Mouse (Mus musculus): ENCODE measurements around the gene Rps19. TPM values are rescaled to one million over a fixed set of nuclear protein-coding genes. Genes with fewer than 3 reads are reported as not detected.

Gene Rps19
- polyA plus RNA-seq, 1 experiment from 2014 or later = 2,332 TPM

DNA sequence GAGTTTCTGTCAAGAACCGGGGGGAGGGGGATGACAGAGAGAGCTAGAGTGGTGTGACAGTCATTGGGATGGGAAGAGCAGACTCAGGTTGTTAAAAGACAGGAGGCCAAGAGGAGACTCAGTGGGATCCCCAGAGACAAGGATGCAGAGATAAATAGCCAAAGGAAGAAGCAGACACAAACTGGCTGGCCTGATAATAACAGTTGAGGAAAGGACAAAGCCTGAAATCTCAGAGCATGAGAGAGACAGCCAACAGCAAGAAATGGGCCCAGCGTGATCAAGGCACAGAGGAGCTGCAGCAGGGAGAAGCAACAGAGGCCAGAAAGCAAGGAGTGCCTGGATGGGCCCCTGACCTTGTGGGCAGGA is 18.1 kb downstream of the Rps19 start:
- Histone ChIP-seq H3K9ac (ENCODE audit: low read length) (peak overlapping the region; percentile 74), H3K27ac (replicated peaks; ENCODE audit: low read depth, low read length) (peak overlapping the region; percentile 70), H3K4me3 (ENCODE audit: low read depth, low read length) (peak overlapping the region; percentile 64), H3K36me3 (ENCODE audit: control insufficient read depth, insufficient read depth, low read length) (no peaks in the 10 kb centered on the region), H3K27me3 (ENCODE audit: control insufficient read depth, insufficient read depth, low read length) (no peaks in the 10 kb centered on the region), H3K4me2 (ENCODE audit: low read depth, severe bottlenecking) (peak overlapping the region; percentile 66), H3K9me3 (ENCODE audit: control insufficient read depth, low read length) (no peaks in the 10 kb centered on the region), H3K4me1 (ENCODE audit: control insufficient read depth, insufficient read depth, low read length) (peaks cover 19% of the 10 kb centered on the region)
- 46% methylated on average over 2 of the region's 2 CpGs for WGBS
- no peak for DNase-seq (ENCODE audit: low spot score)
- no peak for ATAC-seq (ENCODE audit: insufficient number of reproducible peaks, low FRiP score, low TSS enrichment, low read depth)

DNA sequence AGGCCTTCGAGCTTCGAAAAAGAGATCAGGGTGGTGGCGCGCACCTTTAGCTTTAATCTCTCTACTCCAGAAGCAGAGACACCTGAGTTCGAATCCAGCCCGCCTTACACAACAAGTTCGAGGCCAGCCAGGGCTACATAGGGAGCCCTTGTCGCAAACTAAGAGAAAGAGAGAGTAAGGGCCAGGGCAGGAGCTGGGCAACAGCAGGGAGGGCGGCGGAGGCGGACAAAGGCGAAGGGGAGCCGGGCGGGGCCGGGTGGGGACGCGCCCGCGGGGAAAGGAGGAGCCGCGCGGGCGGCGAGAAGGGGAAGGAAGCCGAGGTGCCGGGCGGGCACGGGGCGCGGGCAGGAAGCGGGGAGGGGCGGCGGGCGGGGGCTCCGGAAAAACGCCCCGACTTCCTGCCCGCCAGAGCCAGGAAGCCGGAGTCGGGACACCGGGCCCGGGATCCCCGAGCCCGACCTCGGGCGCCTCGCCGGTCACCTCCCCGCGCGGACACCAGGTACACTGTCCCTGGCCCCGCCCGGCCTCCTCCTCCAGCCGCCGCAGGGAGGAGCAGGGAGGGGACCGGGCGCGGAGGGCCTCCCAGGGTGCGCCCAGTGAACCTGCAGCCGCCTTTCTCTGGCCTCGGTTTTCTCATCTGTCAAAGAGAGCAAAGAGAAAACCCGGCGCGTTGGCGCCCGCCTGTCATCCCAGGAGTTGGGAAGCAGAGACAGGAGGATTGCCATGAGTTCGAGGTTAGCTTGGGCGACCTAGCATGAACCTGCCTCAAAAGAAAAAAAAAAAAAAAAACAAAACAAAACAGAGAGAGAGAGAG is 18.7 kb downstream of the Rps19 start, which contains the start of gene Arhgef1:
Gene Arhgef1 (plus strand): TSS at position 283 of the 814 bp plus-strand sequence.
- Histone ChIP-seq H3K4me3 (ENCODE audit: low read depth, low read length) (peak within 1 kb of the TSS; percentile 64), H3K9ac (ENCODE audit: low read length) (peak within 1 kb of the TSS; percentile 74), H3K9me3 (ENCODE audit: control insufficient read depth, low read length) (no peaks in the 10 kb centered on the region), H3K27ac (replicated peaks; ENCODE audit: low read depth, low read length) (peak within 1 kb of the TSS; percentile 70), H3K36me3 (ENCODE audit: control insufficient read depth, insufficient read depth, low read length) (no peaks in the 10 kb centered on the region), H3K27me3 (ENCODE audit: control insufficient read depth, insufficient read depth, low read length) (no peaks in the 10 kb centered on the region), H3K4me2 (ENCODE audit: low read depth, severe bottlenecking) (peak within 1 kb of the TSS; percentile 66), H3K4me1 (ENCODE audit: control insufficient read depth, insufficient read depth, low read length) (peaks cover 22% of the 10 kb centered on the region)
- DNase-seq (ENCODE audit: low spot score) (peak; percentile 63), ATAC-seq (ENCODE audit: insufficient number of reproducible peaks, low FRiP score, low TSS enrichment, low read depth) (no peak)
- 6% methylated on average over 48 of the region's 68 CpGs for WGBS

DNA sequence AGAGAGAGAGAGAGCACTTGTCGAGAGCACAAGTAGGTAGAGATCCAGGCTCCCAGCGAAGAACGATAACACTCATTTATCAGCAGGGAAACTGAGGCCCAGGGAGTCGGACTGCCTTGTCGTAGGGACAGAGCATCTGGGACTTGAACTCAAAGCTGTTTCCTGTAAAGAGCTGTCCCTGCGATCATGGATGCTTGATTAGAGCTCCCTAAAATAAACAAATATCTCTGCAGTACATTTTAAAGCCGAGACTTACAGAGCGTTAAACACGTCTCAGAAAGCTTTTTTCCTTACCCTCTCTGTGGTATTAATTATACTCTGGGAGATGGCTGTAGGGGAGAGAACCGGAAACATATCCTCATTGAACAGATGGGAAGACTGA is 19.3 kb downstream of the Rps19 start:
- H3K4me1 ChIP-seq (ENCODE audit: control insufficient read depth, insufficient read depth, low read length) = peaks cover 25% of the 10 kb centered on the region
- peak overlapping the region; percentile 74 for H3K9ac ChIP-seq (ENCODE audit: low read length)
- ATAC-seq (ENCODE audit: insufficient number of reproducible peaks, low FRiP score, low TSS enrichment, low read depth) (no peak), DNase-seq (ENCODE audit: low spot score) (no peak)
- WGBS = 42% methylated on average over 10 of the region's 10 CpGs
- H3K27me3 ChIP-seq (ENCODE audit: control insufficient read depth, insufficient read depth, low read length) = no peaks in the 10 kb centered on the region
- H3K9me3 ChIP-seq (ENCODE audit: control insufficient read depth, low read length) = no peaks in the 10 kb centered on the region
- H3K4me2 ChIP-seq (ENCODE audit: low read depth, severe bottlenecking) = peak overlapping the region; percentile 66
- H3K36me3 ChIP-seq (ENCODE audit: control insufficient read depth, insufficient read depth, low read length) = no peaks in the 10 kb centered on the region
- no peak overlapping the region for H3K27ac ChIP-seq (replicated peaks; ENCODE audit: low read depth, low read length)
- H3K4me3 ChIP-seq (ENCODE audit: low read depth, low read length) = peak overlapping the region; percentile 64

DNA sequence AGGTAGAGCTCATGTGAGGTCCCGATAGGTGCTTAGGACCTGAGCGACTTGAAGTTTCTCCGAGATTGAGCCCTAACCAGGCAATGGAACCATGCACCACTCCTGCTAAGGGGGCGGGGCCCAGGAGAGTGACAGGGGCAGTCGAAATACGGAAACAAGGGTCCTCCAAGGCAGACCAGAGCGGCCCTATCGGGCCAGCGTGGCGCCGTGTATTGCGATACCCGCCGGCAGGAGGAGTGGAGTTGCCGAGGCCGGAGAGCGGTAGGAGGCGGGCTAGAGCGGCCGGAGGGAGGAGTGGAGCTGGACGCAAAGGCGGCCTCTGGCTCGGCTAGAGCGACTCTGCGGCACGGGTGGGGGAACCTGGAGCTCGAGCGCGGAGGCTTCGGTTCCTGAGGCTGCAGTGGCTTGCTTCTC is 19.9 kb downstream of the Rps19 start:
- peak overlapping the region; percentile 64 for H3K4me3 ChIP-seq (ENCODE audit: low read depth, low read length)
- DNase-seq (ENCODE audit: low spot score) = peak; percentile 97
- H3K27me3 ChIP-seq (ENCODE audit: control insufficient read depth, insufficient read depth, low read length) = no peaks in the 10 kb centered on the region
- H3K4me2 ChIP-seq (ENCODE audit: low read depth, severe bottlenecking) = peak overlapping the region; percentile 66
- no peaks in the 10 kb centered on the region for H3K9me3 ChIP-seq (ENCODE audit: control insufficient read depth, low read length)
- H3K9ac ChIP-seq (ENCODE audit: low read length) = peak overlapping the region; percentile 59
- ATAC-seq (ENCODE audit: insufficient number of reproducible peaks, low FRiP score, low TSS enrichment, low read depth) = peak; percentile 93
- WGBS = 0% methylated on average over 30 of the region's 30 CpGs
- H3K27ac ChIP-seq (replicated peaks; ENCODE audit: low read depth, low read length) = no peak overlapping the region
- H3K4me1 ChIP-seq (ENCODE audit: control insufficient read depth, insufficient read depth, low read length) = peaks cover 25% of the 10 kb centered on the region
- no peaks in the 10 kb centered on the region for H3K36me3 ChIP-seq (ENCODE audit: control insufficient read depth, insufficient read depth, low read length)

DNA sequence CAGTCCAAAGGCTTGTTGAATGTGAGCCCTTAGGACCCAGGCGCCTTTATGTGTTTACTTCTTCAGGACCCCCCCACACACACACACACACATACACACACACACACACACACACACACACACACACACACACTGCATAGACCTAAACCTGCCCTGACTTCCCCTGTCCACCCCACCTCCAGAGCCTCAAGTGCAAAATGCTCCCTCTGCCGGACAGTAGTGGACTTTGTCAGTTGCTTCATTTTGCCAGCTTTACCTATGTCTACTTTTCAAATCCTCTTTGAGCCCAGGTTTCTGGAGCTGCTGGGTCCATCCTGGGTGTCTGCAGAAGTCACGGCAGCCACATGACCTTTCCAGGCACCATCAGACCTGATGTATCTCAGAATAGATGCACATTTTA is 20.8 kb downstream of the Rps19 start:
- ATAC-seq (ENCODE audit: insufficient number of reproducible peaks, low FRiP score, low TSS enrichment, low read depth) (no peak), DNase-seq (ENCODE audit: low spot score) (peak; percentile 76)
- Histone ChIP-seq H3K36me3 (ENCODE audit: control insufficient read depth, insufficient read depth, low read length) (0 out of 2 replicates have a peak, but pooled peaks cover 2% of the 10 kb centered on the region), H3K4me2 (ENCODE audit: low read depth, severe bottlenecking) (peak overlapping the region; percentile 66), H3K27ac (replicated peaks; ENCODE audit: low read depth, low read length) (no peak overlapping the region), H3K4me1 (ENCODE audit: control insufficient read depth, insufficient read depth, low read length) (peaks cover 25% of the 10 kb centered on the region), H3K9ac (ENCODE audit: low read length) (no peak overlapping the region), H3K9me3 (ENCODE audit: control insufficient read depth, low read length) (no peaks in the 10 kb centered on the region), H3K4me3 (ENCODE audit: low read depth, low read length) (peak overlapping the region; percentile 64), H3K27me3 (ENCODE audit: control insufficient read depth, insufficient read depth, low read length) (no peaks in the 10 kb centered on the region)
- 20% methylated on average over 3 of the region's 3 CpGs for WGBS

DNA sequence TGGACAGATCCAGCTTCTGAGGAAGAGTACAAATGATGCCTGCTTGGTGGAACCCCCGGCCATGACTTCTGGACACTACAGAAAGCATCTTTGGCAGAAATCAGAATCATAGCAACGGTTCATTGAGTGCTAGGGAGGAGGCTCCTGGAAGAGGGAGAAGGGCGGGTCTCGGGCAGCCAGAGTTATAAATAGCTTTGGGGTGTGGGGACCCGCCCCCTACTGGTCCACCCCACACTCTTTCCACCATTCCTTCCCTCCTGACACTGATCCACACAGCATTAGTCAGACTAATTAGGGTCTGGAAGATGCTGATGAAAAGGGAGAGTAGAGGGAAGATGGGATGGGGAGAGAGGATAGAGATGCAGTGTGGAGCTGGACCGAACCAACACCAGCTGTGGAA is 22.4 kb downstream of the Rps19 start:
- 21% methylated on average over 6 of the region's 6 CpGs for WGBS
- Histone ChIP-seq H3K27me3 (ENCODE audit: control insufficient read depth, insufficient read depth, low read length) (no peaks in the 10 kb centered on the region), H3K36me3 (ENCODE audit: control insufficient read depth, insufficient read depth, low read length) (0 out of 2 replicates have a peak, but pooled peaks cover 2% of the 10 kb centered on the region), H3K4me2 (ENCODE audit: low read depth, severe bottlenecking) (peak overlapping the region; percentile 31; the same call in 1 of the 2 replicates), H3K27ac (replicated peaks; ENCODE audit: low read depth, low read length) (peak overlapping the region; percentile 48; the same call in 1 of the 2 replicates), H3K4me1 (ENCODE audit: control insufficient read depth, insufficient read depth, low read length) (peaks cover 25% of the 10 kb centered on the region), H3K4me3 (ENCODE audit: low read depth, low read length) (no peak overlapping the region; the same call in 1 of the 2 replicates), H3K9me3 (ENCODE audit: control insufficient read depth, low read length) (no peaks in the 10 kb centered on the region), H3K9ac (ENCODE audit: low read length) (no peak overlapping the region; the same call in 1 of the 2 replicates)
- DNase-seq (ENCODE audit: low spot score) (no peak), ATAC-seq (ENCODE audit: insufficient number of reproducible peaks, low FRiP score, low TSS enrichment, low read depth) (no peak)

DNA sequence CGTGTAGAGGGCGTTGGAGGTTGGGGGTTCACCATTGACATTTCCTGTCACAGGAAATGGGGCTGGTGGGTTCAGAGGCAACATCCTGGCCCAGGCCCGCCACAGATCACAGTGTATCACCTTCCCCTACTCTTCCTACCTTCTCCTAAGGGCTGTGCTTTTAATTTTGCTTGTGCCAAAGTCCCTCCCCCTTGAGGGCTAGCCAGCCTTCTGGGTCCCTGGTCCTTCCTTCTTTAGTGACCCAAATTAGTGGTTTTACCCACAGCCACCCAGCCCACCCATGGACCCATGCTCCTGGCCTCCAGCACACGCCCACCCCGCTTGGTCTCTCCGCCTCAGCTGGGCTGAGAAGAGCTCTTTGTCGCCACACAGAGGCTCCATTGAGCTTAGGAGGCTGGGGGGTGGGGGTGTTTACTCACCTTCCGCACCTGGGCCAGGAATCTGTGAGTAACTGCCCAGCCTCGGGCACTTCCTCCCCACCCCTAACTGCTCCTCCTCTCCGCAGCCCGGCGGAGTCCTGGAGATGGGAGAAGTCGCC is 23.1 kb downstream of the Rps19 start:
- H3K9ac ChIP-seq (ENCODE audit: low read length) = no peak overlapping the region
- H3K36me3 ChIP-seq (ENCODE audit: control insufficient read depth, insufficient read depth, low read length) = 0 out of 2 replicates have a peak, but pooled peaks cover 2% of the 10 kb centered on the region
- H3K27me3 ChIP-seq (ENCODE audit: control insufficient read depth, insufficient read depth, low read length) = no peaks in the 10 kb centered on the region
- DNase-seq (ENCODE audit: low spot score) (peak; percentile 54), ATAC-seq (ENCODE audit: insufficient number of reproducible peaks, low FRiP score, low TSS enrichment, low read depth) (peak; percentile 7; the same call in 1 of the 2 replicates)
- WGBS = 13% methylated on average over 13 of the region's 13 CpGs
- no peak overlapping the region; the same call in 1 of the 2 replicates for H3K4me3 ChIP-seq (ENCODE audit: low read depth, low read length)
- peak overlapping the region; percentile 31; the same call in 1 of the 2 replicates for H3K4me2 ChIP-seq (ENCODE audit: low read depth, severe bottlenecking)
- H3K27ac ChIP-seq (replicated peaks; ENCODE audit: low read depth, low read length) = peak overlapping the region; percentile 48; the same call in 1 of the 2 replicates
- H3K4me1 ChIP-seq (ENCODE audit: control insufficient read depth, insufficient read depth, low read length) = peaks cover 23% of the 10 kb centered on the region
- no peaks in the 10 kb centered on the region for H3K9me3 ChIP-seq (ENCODE audit: control insufficient read depth, low read length)

DNA sequence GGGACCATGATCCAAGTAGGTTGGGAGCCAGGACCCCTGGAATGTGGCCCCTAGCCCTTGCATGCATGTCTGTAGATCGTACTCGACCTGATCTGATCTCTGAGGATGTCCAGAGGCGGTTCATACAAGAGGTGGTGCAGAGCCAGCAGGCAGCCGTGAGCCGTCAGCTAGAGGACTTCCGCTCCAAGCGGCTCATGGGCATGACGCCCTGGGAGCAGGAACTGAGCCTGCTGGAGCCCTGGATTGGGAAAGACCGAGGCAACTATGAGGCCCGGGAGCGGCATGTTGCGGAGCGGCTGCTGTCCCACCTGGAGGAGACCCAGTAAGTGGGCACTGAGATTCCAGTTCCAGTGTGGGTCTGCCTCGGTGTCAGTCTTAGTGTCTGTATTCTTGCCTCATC is 28.3 kb downstream of the Rps19 start:
- Histone ChIP-seq H3K9ac (ENCODE audit: low read length) (no peak overlapping the region; the same call in 1 of the 2 replicates), H3K36me3 (ENCODE audit: control insufficient read depth, insufficient read depth, low read length) (peaks cover 11% of the 10 kb centered on the region), H3K27ac (replicated peaks; ENCODE audit: low read depth, low read length) (no peak overlapping the region), H3K9me3 (ENCODE audit: control insufficient read depth, low read length) (no peaks in the 10 kb centered on the region), H3K4me3 (ENCODE audit: low read depth, low read length) (no peak overlapping the region), H3K4me2 (ENCODE audit: low read depth, severe bottlenecking) (no peak overlapping the region), H3K4me1 (ENCODE audit: control insufficient read depth, insufficient read depth, low read length) (peaks cover 4% of the 10 kb centered on the region), H3K27me3 (ENCODE audit: control insufficient read depth, insufficient read depth, low read length) (no peaks in the 10 kb centered on the region)
- DNase-seq (ENCODE audit: low spot score) = no peak
- 95% methylated on average over 14 of the region's 14 CpGs for WGBS
- ATAC-seq (ENCODE audit: insufficient number of reproducible peaks, low FRiP score, low TSS enrichment, low read depth) = no peak

Measured in limb, embryonic 11.5 days (tissue).